ENCODE assay signal across 7 mouse cellular contexts in genomic region chr6:30895819-30896194, GRCm38 (mm10). TPM values are rescaled to one million over a fixed set of nuclear protein-coding genes. Genes with fewer than 3 reads are reported as not detected.
DNase-seq lines count a peak whose midpoint lies in the region; ATAC-seq and TF ChIP-seq lines count a peak whose summit lies in the region.

No protein-coding gene starts in this region.

- DNase-seq in layer of hippocampus, adult 2 months (ENCODE audit: low spot score in 2 of 2), result peak in 1 of 2 experiments; percentile 10
- no peak for DNase-seq in layer of hippocampus, adult 9-11 months
- no peak for DNase-seq in MEL (ENCODE audit: low read depth, low spot score)
- DNase-seq in hindbrain, embryonic 14.5 days (ENCODE audit: low spot score), result peak; percentile 43
- no peak for DNase-seq in spleen, postnatal 10 days (ENCODE audit: low spot score in 2 of 2)

- peak overlapping the region; percentile 96 for H3K4me3 ChIP-seq in layer of hippocampus, adult 2 months
- H3K4me3 ChIP-seq in MEL (ENCODE audit: control insufficient read depth in 1 of 2, insufficient read depth in 1 of 2, low read depth in 2 of 2, low read length in 2 of 2), result peak overlapping the region; percentile 93 to 94
- peak overlapping the region; percentile 95 for H3K4me3 ChIP-seq in bone marrow macrophage, adult 2 months (ENCODE audit: insufficient read depth, low read length)
- H3K4me3 ChIP-seq in hindbrain, embryonic 14.5 days (replicated peaks; ENCODE audit: low read length), result peak overlapping the region; percentile 76
- peak overlapping the region; percentile 57 for H3K4me3 ChIP-seq in midbrain, embryonic 12.5 days

- peaks cover 0 to 5% of the 10 kb centered on the region in 2 experiments; a peak in 2 of 4 replicates for H3K36me3 ChIP-seq in MEL (ENCODE audit: control insufficient read depth in 1 of 2, insufficient read depth in 2 of 2, low read length in 2 of 2)
- H3K36me3 ChIP-seq in hindbrain, embryonic 14.5 days (replicated peaks; ENCODE audit: control insufficient read depth, insufficient read depth), result no peaks in the 10 kb centered on the region
- H3K36me3 ChIP-seq in midbrain, embryonic 12.5 days, result no peaks in the 10 kb centered on the region

- TF ChIP-seq RAD21 in MEL (IDR thresholded peaks at IDR 0.05; ENCODE audit: low read depth, low read length), result no peak

- whole genome bisulfite sequencing in hindbrain, embryonic 14.5 days, result 15% methylated on average over 3 of the region's 3 CpGs
- WGBS in midbrain, embryonic 12.5 days, result 14% methylated on average over 3 of the region's 3 CpGs

- TF ChIP-seq EP300 in MEL (IDR thresholded peaks at IDR 0.05; ENCODE audit: low read depth in 1 of 2, low read length in 2 of 2), result no peak

- H3K4me2 ChIP-seq in hindbrain, embryonic 14.5 days (replicated peaks), result peak overlapping the region; percentile 58
- peak overlapping the region; percentile 61 for H3K4me2 ChIP-seq in midbrain, embryonic 12.5 days (replicated peaks)

- no peak for ATAC-seq in hindbrain, embryonic 14.5 days (ENCODE audit: low FRiP score)
- no peak for ATAC-seq in midbrain, embryonic 12.5 days (ENCODE audit: low FRiP score, low read depth)

- no peak for TF ChIP-seq POLR2A in MEL (IDR thresholded peaks at IDR 0.05; ENCODE audit: control insufficient read depth in 1 of 2, insufficient read depth in 1 of 2, low read depth in 1 of 2, low read length in 2 of 2, poor library complexity in 1 of 2)
- no peak for TF ChIP-seq POLR2A in bone marrow macrophage, adult 2 months (IDR thresholded peaks at IDR 0.05; ENCODE audit: borderline replicate concordance, low read depth, low read length)

- H3K79me2 ChIP-seq in MEL (ENCODE audit: control insufficient read depth, insufficient read depth, low read length, poor library complexity), result peaks cover 3% of the 10 kb centered on the region; the same call in 1 of the 2 replicates

- H3K4me1 ChIP-seq in MEL (ENCODE audit: control insufficient read depth in 1 of 2, insufficient read depth in 2 of 2, low read length in 2 of 2), result peaks cover 2 to 11% of the 10 kb centered on the region in 2 experiments
- peaks cover 7% of the 10 kb centered on the region for H3K4me1 ChIP-seq in bone marrow macrophage, adult 2 months (ENCODE audit: control insufficient read depth, insufficient read depth, low read length)
- peaks cover 9% of the 10 kb centered on the region; the same call in 1 of the 2 replicates for H3K4me1 ChIP-seq in hindbrain, embryonic 14.5 days (replicated peaks; ENCODE audit: control insufficient read depth, insufficient read depth, low read length)
- H3K4me1 ChIP-seq in midbrain, embryonic 12.5 days, result peaks cover 12% of the 10 kb centered on the region

- H3K27me3 ChIP-seq in MEL (ENCODE audit: control insufficient read depth in 1 of 2, insufficient read depth in 2 of 2, low read length in 2 of 2), result no peaks in the 10 kb centered on the region
- H3K27me3 ChIP-seq in hindbrain, embryonic 14.5 days (ENCODE audit: control insufficient read depth, insufficient read depth, low read length), result no peaks in the 10 kb centered on the region
- no peaks in the 10 kb centered on the region for H3K27me3 ChIP-seq in midbrain, embryonic 12.5 days

- no peak for TF ChIP-seq CTCF in layer of hippocampus, adult 2 months (conservative IDR thresholded peaks at IDR 0.05)
- TF ChIP-seq CTCF in MEL (IDR thresholded peaks at IDR 0.05 in 2 of 3, conservative IDR thresholded peaks at IDR 0.05 in 1 of 3; ENCODE audit: control insufficient read depth in 1 of 3, insufficient read depth in 1 of 3, low read depth in 2 of 3, low read length in 3 of 3, poor library complexity in 1 of 3, severe bottlenecking in 1 of 3), result no peak
- TF ChIP-seq CTCF in bone marrow macrophage, adult 2 months (IDR thresholded peaks at IDR 0.05; ENCODE audit: low read depth, low read length), result no peak

- peak overlapping the region; percentile 96 for H3K27ac ChIP-seq in layer of hippocampus, adult 2 months
- peak overlapping the region; percentile 44; the same call in 1 of the 2 replicates for H3K27ac ChIP-seq in MEL (ENCODE audit: control insufficient read depth, low read depth, low read length)
- H3K27ac ChIP-seq in bone marrow macrophage, adult 2 months (ENCODE audit: insufficient read depth, low read depth, low read length), result no peak overlapping the region
- peak overlapping the region; percentile 97 for H3K27ac ChIP-seq in hindbrain, embryonic 14.5 days
- H3K27ac ChIP-seq in midbrain, embryonic 12.5 days (replicated peaks), result peak overlapping the region; percentile 94

- no peaks in the 10 kb centered on the region for H3K9me3 ChIP-seq in MEL (replicated peaks; ENCODE audit: insufficient read depth, low read length)
- H3K9me3 ChIP-seq in hindbrain, embryonic 14.5 days (ENCODE audit: control insufficient read depth, low read length), result no peaks in the 10 kb centered on the region
- no peaks in the 10 kb centered on the region for H3K9me3 ChIP-seq in midbrain, embryonic 12.5 days

- H3K9ac ChIP-seq in MEL (ENCODE audit: control insufficient read depth, low read depth, low read length, poor library complexity, severe bottlenecking), result peak overlapping the region; percentile 99
- peak overlapping the region; percentile 86 for H3K9ac ChIP-seq in hindbrain, embryonic 14.5 days
- peak overlapping the region; percentile 70 for H3K9ac ChIP-seq in midbrain, embryonic 12.5 days (replicated peaks)

TF ChIP-seq in MEL, 35 proteins besides CTCF, POLR2A, EP300 and RAD21:
- TF ChIP-seq TBP (IDR thresholded peaks at IDR 0.05; ENCODE audit: low read depth, low read length) (no peak), ZNF384 (IDR thresholded peaks at IDR 0.05; ENCODE audit: low read depth, low read length) (peak; percentile 64)

RNA-seq across cellular contexts. Expression of gene Copg2, which starts 0.8 kb away (rescaled TPM):
- 10 to 100 TPM; 85.2 to 90.8 TPM for total RNA-seq in layer of hippocampus, adult 2 months (2021)
- 14.8 and 16.0 TPM in 2 replicates for total RNA-seq in MEL (2012; rRNA removed)
- 10 to 100 TPM in 1 of 2 experiments, not detected in 1; 20.3 TPM for polyA plus RNA-seq in MEL (2012; ENCODE audit: insufficient read depth in 1 of 2, insufficient read length in 2 of 2, low read depth in 1 of 2, low replicate concordance in 2 of 2, missing spikeins in 1 of 2)
- polyA plus RNA-seq in bone marrow macrophage, adult 2 months (2012; ENCODE audit: insufficient read depth, insufficient read length, missing spikeins), result 24.1 and 28.0 TPM in 2 replicates
- polyA plus RNA-seq in hindbrain, embryonic 14.5 days (2014; fragmentation: Nextera tagmentation; extraction: Ambion mirVana), result 32.6 and 37.9 TPM in 2 replicates
- 32.6 and 37.4 TPM in 2 replicates for polyA plus RNA-seq in midbrain, embryonic 12.5 days (2016; fragmentation: Nextera tagmentation; extraction: Ambion mirVana)

RNA-seq across cellular contexts. Expression of gene Tsga13, which starts 19.6 kb away (rescaled TPM):
- total RNA-seq in layer of hippocampus, adult 2 months (2021), result not detected
- not detected in 2 replicates for total RNA-seq in MEL (2012; rRNA removed)
- polyA plus RNA-seq in MEL (2012; ENCODE audit: insufficient read depth in 1 of 2, insufficient read length in 2 of 2, low read depth in 1 of 2, low replicate concordance in 2 of 2, missing spikeins in 1 of 2), result not detected
- polyA plus RNA-seq in bone marrow macrophage, adult 2 months (2012; ENCODE audit: insufficient read depth, insufficient read length, missing spikeins), result not detected in 2 replicates
- 0.46 and 0.61 TPM in 2 replicates for polyA plus RNA-seq in hindbrain, embryonic 14.5 days (2014; fragmentation: Nextera tagmentation; extraction: Ambion mirVana)
- polyA plus RNA-seq in midbrain, embryonic 12.5 days (2016; fragmentation: Nextera tagmentation; extraction: Ambion mirVana), result 0.20 TPM in 1 of 2 replicates, not detected in the other
